Comparison of ENCODE assay signal across 12 mouse cellular contexts in the genomic region with DNA sequence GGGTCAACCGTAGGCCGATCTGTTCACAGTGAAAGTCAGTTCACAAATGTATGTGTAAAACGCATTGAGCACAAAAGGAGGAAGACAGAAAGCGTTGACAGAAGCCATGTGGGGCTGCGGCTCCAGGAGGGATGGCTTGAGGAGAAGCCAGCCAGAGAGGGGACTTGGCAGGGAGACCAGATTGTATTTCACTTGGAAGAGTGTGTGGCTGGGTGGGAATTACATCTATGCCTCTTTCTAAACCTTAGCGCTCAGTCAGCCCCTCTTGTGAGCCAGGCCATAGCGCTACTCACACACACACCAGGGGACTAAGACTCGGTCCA. TPM values are rescaled to one million over a fixed set of nuclear protein-coding genes. Genes with fewer than 3 reads are reported as not detected.
DNase-seq lines count a peak whose midpoint lies in the region; ATAC-seq and TF ChIP-seq lines count a peak whose summit lies in the region.
"Had no signal": no experiment of that assay in that cellular context is flagged by ENCODE, and none has a peak within 500 bp of the region (broad histone marks: within the 10 kb centered on the region; RNA-seq: fewer than 3 reads in every experiment).

No protein-coding gene starts in this region.

- peaks cover 84% of the 10 kb centered on the region for H3K36me3 ChIP-seq in E14TG2a.4 (ENCODE audit: insufficient read depth, low read length)

- H3K4me3 ChIP-seq in gastrocnemius, adult 2 months, result no peak overlapping the region; the same call in 1 of the 2 replicates
- H3K4me3 ChIP-seq in E14TG2a.4 (replicated peaks; ENCODE audit: low read length), result peak overlapping the region; percentile 30

- no peak for ATAC-seq in monocyte, adult 5-6 weeks (replicated peaks; ENCODE audit: insufficient number of reproducible peaks, low FRiP score, low TSS enrichment, poor library complexity, severe bottlenecking)

- H3K4me1 ChIP-seq in E14TG2a.4 (replicated peaks; ENCODE audit: low read depth, low read length), result peaks cover 95% of the 10 kb centered on the region

- intact Hi-C loops in gastrocnemius, adult 2 months (cut with DNase I), result no loop called here
- intact Hi-C loops in heart, postnatal 10 days (cut with DNase I), result no loop called here

- no peak for TF ChIP-seq CTCF in gastrocnemius, adult 2 months (IDR thresholded peaks at IDR 0.05)
- no peak for TF ChIP-seq CTCF in E14TG2a.4 (conservative IDR thresholded peaks at IDR 0.05; ENCODE audit: low read length)

- H3K9me3 ChIP-seq in E14TG2a.4 (ENCODE audit: low read length), result peaks cover 3% of the 10 kb centered on the region

- DNase-seq in gastrocnemius, adult 2 months, result no peak
- no peak for DNase-seq in gastrocnemius, postnatal 25 days
- DNase-seq in kidney, postnatal 10 days, result peak; percentile 64
- DNase-seq in kidney, adult 9 months, result no peak
- DNase-seq in heart, postnatal 10 days, result peak; percentile 47 to 54
- no peak for DNase-seq in testis, postnatal 14 days (ENCODE audit: low spot score)
- DNase-seq: adrenal gland, postnatal 25 days; cerebellum, adult 8-10 months; gastrocnemius, postnatal 36 days had no signal

- no peaks in the 10 kb centered on the region for H3K27me3 ChIP-seq in E14TG2a.4 (ENCODE audit: insufficient read depth, low read length)

- peak overlapping the region; percentile 51; the same call in 1 of the 2 replicates for H3K27ac ChIP-seq in gastrocnemius, adult 2 months
- H3K27ac ChIP-seq: macrophage had no signal

RNA-seq across cellular contexts. Expression of a gene that starts 13.7 kb away (rescaled TPM):
- total RNA-seq in gastrocnemius, adult 2 months (2021), result 10 to 100 TPM; 18.2 to 20.4 TPM
- 10 to 100 TPM; 12.6 to 17.5 TPM for total RNA-seq in gastrocnemius, postnatal 25 days (2021)
- 10 to 100 TPM; 78.9 to 81.0 TPM for total RNA-seq in heart, postnatal 10 days (2021)
- 144 to 183 TPM (median 159 TPM) in 3 replicates for total RNA-seq in monocyte, adult 5-6 weeks (2017)

Comparison
In these comparisons a context has a peak if more than half of its experiments do, and no peak if none do; other contexts are left out.
1. DNase-seq: peak in kidney, postnatal 10 days (single experiment) and heart, postnatal 10 days (2 of 2); none in gastrocnemius, adult 2 months (single experiment), gastrocnemius, postnatal 25 days (single experiment), kidney, adult 9 months (single experiment) and testis, postnatal 14 days (single experiment).